Mouse (Mus musculus) MEL-GATA-1-ER (cell line): ENCODE measurements around the gene Msh4.

Experiments
- DNase-seq: peaks from one replicate; pipeline ENCODE4 v3.0.0-alpha.2; 2012; ENCODE audit warnings: low read depth; ENCODE audit errors: extremely low read depth

Msh4 gene

DNA sequence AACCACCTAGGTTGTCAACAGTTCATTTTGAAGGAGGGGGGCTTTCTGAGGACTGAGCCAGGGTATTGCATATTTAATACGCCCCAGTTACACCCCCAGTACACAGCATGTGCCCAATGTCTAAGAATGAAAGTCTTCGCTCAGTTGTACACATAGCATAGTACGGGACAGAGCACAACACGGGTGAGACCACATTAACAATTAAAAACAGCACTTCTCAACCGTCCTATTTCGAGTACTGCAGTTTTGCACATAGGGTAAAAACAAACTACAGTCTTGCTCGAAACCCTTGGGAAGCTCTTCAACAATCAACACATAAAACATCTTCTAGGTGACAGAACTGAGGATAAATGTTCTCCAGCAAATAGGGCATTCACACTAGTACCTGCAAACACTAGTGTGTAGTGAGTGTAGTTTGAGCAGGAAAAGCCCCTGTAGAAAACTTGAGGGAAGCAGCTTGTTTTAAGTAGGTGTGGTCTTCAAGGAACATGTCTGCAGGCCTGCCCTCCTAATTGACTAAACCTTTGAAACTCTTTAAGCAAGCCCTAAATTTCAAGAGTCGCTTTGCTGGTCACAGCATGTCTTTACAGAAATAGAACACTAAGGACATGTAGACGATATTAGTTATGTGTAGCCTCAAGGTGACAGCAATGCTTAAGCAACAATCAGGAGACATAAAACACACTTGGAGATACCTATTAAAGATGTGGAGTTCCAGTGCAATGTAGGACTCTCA, at the start of gene Msh4:
Msh4 (minus strand) TSS at position 3 of the 736 bp plus-strand sequence.
- DNase-seq: peak; percentile 28

DNA sequence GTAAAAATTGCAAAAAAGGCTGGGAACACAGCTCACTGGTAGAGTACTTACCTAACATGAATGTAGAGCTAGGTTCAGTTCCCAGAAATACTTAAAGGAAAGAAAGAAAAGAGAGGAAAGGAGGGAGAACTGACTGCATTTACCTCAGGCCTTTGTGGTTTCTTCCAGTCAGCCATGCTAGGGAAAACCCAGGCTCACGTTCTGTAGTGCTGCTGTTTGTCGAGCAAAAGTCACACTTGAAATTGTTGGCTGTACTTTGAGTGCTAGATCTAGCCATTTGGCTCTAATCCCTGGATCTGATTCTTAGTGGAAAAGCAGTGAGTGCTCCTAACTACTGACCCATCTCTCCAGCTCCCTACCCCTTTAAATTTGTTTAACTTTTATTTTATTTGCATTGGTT, 42.2 kb upstream of the Msh4 start:
- no peak for DNase-seq

DNA sequence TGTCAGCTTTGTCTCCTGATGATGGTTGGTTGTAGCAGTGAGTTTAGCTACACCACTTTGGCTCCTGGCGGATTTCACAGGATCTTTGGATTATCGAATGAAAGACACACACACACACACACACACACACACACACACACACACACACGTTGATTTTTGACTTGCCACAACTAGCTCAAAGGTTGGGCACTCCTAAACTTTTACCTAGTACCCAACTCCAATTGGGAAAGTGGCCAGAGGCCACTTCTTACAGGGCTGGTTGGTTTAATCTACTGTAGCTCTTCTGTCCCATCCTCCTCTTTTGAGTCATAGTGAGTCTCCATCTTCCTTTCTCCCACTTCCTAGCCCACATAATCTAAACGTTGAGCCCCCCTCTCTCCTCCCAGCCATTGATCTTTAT, 41.3 kb upstream of the Msh4 start:
- DNase-seq: no peak

DNA sequence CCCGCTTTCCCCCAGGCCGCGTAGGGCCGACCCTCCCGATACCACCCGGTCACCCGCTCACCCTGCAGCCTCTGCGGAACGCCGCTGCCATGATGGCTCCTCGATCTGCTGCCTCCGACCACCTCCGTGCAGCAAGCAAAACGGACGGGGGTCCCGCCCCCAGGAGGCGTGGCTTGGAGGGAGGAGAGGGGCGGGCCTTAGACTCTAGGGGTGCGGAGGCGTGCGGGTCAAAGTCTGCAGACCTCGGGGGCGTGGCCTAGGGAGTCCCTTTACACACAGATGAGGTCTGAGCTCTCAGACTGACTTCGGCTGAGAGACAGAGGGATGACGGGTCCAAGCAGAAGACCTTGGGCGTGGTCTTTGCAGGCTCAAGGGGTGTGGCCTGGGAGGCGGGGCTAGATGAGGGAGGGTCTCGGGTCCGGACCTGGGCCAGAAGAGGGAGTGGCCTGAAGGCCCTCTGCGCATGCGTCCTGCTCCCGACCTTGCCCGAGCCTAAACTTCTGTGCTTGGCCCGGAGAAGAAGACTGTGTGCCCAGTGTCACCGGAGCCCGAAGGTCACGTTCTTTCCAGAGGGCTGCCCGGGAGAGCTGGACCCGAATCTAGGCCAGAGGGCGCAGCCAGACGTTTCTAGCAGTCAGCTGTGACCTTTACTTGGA, 38.5 kb upstream of the Msh4 start, which contains the start of gene Acadm:
Acadm (minus strand) TSS at position 298 of the 656 bp plus-strand sequence.
- peak; percentile 98 for DNase-seq

DNA sequence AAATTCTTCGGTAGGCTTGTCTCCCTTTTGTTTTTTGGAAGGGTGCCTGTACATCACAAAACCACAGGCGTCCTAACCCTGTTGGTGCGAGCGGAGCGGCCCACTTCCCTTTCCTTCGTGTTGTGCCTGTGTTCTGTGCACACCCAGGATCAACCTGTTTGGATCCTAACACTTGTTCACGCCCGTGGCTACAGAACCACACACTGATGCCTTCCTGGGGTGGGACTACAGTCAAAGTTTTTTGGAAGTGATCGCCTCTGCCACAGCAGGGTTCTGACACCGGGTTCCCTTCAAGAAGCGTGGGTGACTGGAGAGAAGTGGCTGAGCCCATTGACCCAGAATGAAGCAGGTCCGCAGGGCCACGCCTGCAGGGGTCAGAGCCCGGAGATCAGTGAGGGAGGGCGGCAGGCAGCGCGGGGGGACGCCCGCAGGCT, 38.0 kb upstream of the Msh4 start:
- peak; percentile 84 for DNase-seq

DNA sequence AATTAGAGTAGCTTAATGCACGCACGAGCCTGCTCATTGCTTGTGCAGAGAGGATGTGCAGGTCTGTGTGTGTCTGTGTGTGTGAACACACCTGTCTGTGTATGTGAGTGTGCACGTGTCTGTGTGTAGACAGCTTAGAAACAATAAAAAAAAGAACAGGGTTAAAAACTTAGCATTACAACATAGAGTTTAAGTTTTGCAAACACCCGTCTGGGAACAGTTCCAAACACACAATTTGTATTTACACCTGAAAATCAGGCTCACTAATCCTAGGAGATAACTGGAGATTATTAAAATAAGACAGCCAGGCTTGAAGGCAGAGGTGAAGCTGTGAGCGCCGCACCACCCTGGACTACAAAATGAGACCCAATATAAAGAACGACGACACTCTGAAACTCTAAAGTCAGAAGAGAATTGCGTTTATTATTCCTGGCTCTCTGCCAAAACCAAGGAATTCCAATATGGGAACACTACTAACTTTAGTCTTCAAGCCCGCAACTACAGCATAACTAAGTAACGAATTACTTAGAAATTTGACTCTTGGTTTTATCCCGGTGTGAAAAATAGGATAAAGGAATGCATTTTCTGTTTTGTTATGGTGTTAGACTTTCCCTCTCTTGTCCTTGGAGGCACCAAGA, 37.2 kb upstream of the Msh4 start:
- DNase-seq: peak; percentile 26

DNA sequence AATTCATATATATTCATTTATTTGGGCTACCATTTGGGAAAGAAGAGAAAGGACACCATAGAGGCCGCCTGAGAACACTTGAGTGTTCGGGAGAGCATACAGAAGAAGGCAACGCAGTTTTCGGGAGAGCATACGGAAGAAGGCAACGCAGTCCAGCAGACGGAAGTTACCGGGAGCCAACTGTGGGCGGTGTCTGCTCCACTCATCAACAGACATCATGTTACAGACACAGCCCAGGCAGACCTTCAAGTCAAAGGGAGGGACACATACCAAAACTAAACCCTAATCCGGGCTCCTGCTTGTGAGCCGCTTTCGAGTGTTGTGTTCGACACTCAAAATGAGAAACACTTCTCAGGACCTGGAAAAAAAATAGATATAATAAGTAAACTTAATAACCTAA, 35.7 kb upstream of the Msh4 start:
- DNase-seq: no peak

DNA sequence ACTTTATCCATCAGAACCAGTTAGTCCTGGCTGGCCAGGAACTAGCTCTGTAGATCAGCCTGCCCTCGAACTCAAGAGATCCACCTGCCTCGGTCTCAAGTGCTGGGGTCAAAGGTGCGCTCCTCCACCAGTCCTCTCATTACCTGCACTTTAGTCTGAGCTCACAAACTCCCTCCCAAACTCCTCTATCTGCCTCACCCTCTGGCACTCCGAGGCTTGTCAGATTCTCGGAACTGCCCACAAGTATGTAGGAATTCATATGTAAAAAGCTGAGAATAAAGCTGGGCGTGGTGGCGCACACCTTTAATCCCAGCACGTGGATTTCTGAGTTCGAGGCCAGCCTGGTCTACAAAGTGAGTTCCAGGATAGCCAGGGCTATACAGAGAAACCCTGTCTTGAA, 34.5 kb upstream of the Msh4 start:
- no peak for DNase-seq

DNA sequence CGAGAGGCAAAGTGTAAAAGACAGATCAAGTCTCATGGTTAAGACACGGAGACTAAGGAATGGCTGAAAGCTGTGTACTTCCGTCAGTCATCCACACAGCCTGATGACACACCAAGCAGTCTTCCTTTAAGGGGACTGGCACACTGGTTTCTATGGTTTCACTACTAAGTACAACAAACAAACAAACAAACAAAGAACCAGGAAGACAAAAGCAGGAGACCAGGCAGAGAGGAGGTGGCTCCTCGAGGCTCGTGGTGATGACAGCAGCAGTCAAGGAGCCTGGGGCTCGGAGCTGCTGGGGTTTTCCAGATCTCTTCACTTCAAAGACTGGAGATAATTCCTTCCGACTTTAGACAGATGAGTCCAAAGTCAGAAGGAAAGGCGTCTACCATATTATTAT, 34.1 kb upstream of the Msh4 start:
- no peak for DNase-seq

DNA sequence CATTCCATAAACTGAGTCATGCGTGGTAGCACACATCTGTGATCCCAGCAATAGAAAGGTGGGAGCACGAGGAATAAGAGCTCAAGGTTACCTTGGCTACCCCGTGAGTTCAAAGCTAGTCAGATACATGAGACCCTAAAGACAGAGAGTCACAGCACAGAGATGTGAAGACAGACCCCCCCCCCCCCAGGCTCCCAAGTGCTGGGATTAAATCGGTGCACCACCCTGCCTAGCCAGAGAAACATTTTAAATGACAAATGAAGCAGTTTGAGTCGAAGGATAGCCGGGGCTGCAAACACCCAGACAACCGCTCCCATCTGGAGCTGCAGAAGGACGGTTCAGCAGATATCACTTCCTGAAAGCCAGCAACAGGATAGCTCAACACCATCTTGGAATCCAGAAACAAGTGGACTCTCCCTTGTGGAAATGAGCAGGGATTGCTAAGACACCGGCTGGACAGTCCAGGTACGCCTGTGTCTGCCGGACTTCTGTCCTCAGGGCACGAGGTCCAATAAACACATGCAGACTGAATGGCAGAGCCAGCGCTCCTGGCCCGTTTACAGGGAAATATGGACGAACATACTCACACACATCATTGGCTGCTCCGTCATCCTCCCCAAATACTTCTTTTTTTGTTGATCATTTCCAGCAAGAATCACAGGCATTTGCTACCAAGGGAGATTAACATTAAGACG, 31.3 kb upstream of the Msh4 start:
- no peak for DNase-seq

DNA sequence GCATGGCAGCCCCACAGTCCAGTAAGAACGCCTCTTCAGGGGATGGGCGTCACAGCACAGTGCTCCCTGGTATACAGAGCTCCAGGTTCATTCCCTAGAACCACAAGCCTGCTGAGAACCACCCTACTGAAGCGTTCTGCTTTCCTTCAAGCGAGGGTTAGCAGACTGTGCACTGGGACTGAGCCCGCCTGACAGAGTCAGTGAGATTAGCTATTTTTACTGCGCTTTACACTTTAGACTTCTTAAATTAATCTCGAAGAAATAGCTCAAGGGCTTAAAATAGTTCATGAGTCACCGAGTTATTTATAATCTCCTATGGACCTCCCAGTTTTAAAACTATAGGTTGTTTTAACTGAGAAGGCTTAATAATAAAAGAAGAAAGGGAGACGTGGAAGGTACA, 29.9 kb upstream of the Msh4 start:
- no peak for DNase-seq

DNA sequence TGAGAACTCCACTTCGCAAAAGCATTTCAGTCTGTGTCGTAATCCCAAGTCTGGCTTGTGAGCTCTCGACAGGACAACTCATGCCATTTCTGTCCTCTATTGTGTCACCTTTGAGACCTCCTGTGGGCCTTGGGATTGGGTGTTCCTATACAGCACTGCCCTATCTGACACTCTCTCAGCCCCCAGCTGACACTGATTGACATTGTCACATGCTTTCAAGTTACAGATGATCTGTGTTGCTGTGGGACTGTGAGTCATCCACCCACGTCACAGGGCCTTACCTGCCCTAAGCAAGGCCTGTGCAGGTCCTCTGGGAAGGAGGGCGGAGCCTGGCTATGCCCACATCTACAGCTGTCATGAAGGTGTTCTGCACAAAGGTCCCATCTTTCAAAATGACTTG, 26.5 kb upstream of the Msh4 start:
- no peak for DNase-seq

DNA sequence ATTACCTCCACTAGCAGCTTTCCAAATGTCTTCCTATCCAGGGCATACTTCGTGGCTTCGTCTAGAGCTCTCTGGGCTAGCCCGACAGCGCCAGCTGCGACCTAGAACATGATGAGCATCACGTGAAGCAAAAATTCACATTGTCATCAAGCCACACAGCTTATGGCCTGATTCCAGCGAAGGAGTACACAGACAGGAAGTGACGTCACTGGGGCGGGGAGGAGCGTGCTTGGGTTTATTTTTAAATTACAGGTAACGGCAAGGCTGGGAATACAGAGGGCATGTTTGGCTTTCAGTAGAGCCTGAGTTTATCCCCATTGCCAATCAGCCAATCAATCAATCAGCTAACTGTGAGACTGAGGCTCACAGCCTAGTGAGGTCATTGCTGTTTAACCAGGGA, 23.6 kb upstream of the Msh4 start:
- no peak for DNase-seq

DNA sequence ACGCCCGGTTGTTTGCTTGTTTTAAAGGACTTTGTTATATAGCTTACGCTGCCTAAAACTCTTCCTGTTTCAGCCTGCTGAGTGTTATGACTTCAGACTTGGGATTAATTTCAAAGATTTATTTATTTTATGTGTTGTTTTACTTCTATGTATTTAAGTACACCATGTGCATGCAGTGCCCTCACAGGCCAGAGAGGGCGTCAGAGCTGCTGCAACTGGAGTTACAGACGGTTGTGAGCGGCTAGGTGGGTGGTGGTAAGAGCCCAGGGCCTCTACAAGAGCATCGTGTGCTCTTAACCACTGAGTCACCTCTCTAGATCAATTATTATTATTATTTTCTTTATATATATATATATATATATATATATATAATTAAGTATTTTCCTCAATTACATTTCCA, 20.4 kb upstream of the Msh4 start:
- DNase-seq: no peak

DNA sequence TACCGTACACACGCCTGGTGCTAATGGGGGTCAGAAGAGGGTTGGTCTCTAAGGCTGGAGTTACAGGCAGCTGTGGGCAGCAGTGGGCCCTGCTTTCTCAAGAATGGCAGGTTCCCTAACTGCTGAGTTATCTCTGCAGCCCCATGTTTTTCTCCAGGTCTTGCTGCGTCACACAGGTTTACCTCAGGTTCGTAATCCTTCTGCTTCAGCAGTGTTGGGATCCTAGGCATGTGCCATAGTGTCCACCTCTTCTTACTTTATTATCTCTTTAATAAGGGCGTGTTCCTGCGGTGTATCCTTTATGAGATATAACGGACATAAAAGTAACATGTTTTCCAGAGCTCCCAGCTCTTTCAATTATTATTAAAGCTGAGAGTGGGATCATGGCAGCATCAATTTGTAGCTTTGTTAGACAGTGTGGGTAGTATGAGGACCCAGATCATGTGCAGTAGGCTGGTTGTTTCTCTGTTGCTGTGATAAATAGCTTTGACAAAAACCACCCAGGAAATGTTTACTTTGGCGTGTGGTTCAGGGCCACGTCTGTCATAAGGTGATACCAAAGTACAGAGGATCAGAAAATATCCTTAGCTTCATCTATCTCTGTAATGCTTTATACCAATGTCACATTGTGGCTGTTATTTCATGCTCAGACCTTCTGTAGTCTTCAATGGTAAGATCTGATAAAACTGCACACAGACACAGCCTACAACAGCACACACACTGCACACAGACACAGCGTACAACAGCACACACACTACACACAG, 15.4 kb upstream of the Msh4 start:
- no peak for DNase-seq

DNA sequence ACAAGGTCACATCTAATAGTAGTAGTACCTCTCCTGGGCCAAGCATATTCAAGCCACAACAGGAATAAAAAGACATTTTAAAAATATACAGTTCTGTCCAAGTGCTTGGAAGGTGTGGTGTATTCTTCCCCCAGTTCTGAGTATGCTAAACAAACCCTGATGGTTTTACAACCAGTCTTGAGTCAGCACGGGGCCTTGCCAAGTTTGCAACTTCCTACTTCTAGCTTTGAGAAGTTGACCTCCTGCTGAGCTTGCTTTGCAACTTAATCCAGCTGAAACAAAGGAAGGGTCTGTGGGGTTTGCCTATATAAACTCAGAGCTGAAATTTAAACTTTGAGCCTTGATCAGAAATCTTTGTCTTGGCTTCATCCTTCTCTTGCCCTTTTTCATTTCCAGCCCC, 11.3 kb upstream of the Msh4 start:
- peak; percentile 81 for DNase-seq

DNA sequence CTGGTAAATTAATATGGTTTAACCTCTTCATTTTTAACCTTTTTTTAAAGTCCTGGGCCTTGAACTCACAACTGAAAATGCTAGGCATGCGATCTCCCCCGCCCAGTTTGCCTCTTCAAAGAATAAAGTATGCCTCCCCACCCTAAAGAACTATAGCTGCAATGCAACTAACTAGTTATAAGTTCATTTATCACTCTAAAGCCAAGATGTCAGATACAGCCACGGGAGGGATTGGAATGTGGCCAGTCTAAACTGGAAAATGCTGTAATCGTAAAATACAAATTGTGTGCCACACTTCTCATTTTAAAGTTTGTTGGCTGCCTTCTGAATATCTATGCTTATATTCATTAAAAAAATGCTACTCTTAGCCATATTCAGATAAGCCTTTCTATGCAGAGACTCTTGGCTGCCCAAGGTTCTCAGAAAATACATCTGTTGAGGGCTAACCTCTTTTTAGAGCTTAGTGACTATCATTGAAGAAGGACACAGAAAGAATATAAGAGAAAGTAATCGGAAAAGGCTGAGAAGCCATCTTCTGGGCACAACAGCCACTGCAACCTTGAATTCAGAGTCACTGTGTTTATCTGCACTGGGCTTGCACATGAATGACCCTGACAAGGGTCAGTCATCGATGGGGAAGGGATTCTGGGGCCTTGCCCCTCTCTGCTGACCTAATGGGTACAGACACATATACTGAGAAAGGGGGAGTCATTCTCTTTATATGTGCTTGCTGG, 7.7 kb upstream of the Msh4 start:
- DNase-seq: peak; percentile 60

DNA sequence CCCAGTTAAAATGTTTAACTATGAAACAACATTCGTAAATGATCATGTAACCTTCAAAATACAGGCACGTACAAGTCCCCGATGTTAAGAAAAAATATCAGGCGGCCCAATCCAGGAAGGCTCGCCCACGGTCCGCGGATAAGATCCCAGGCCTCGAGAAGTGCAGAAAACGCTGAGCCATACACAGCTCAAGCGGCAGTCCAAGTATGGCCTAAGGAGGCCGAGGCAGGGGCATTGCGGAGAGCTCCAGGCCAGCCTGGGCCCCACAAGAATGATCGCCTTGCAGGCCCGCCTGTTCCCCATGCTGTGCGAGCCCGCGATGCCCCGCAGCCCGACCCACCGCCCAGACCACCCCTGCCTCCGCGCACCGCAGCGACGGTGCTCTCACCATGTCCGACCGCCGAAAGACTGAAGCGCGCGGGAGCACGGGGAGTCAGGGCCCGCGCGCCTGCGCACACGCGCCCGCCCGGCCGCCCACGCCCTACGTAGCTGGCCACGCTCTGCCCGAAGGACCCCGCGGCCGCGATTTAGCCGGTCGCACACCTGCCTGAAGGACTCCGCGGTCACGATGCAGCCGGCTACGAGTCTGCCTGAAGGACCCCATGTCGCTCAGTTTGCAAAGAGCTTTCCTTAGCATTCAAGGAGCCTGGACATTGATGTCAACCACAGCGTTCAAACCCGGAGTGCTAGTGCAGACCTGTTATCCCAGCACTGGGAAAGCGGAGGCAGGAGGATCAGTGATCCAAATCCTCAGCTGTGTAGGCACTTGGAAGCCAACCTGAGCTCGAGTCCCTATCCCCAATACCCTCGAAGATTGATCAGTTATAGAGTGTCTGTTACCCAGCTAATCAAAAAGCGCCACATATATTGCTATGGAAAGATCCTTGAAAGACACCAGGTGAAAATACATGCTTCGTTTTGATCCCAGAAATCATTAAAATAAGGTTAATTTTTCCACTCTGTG, 6.9 kb upstream of the Msh4 start, which contains the start of gene Rabggtb:
Rabggtb (minus strand) TSS at position 464 of the 964 bp plus-strand sequence.
- DNase-seq: peak; percentile 88

DNA sequence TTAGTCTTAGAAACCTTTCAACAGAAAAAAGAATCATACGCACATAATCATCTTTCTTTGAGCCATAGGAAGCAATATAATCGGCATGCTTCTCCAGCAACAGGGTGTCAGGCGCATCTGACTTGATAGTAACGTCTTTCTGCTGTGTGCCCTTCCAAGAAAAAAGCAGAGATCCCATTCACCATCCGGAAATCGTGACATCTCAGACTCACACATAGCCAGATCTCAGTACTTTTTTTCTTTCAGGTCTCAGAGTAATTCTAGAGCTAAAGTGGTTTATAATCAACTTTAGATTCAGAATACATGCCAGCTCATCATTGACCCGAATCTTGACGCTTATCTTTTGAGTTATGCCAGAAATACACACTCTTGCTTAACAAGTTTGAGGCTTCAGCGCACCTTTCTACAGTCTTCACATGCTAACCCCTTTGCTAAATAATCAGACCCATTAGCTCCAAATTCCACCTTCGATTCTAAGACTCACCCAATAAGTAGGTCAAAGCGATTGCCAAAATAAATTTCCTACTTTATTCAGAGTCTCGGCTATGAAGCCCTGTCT, 6.0 kb upstream of the Msh4 start:
- no peak for DNase-seq
